Mouse (Mus musculus): ENCODE results near the gene Ppp1r12a.
A peak's percentile ranks its signal among the peaks of the same experiment; 100 is the strongest.

Gene Ppp1r12a

GRCm38 (mm10) chr10:108161261-108162256 is at the start of gene Ppp1r12a:
Ppp1r12a (plus strand) TSS chr10:108162193.
- DNase-seq (ENCODE audit: low spot score), result peak; percentile 91

DNA sequence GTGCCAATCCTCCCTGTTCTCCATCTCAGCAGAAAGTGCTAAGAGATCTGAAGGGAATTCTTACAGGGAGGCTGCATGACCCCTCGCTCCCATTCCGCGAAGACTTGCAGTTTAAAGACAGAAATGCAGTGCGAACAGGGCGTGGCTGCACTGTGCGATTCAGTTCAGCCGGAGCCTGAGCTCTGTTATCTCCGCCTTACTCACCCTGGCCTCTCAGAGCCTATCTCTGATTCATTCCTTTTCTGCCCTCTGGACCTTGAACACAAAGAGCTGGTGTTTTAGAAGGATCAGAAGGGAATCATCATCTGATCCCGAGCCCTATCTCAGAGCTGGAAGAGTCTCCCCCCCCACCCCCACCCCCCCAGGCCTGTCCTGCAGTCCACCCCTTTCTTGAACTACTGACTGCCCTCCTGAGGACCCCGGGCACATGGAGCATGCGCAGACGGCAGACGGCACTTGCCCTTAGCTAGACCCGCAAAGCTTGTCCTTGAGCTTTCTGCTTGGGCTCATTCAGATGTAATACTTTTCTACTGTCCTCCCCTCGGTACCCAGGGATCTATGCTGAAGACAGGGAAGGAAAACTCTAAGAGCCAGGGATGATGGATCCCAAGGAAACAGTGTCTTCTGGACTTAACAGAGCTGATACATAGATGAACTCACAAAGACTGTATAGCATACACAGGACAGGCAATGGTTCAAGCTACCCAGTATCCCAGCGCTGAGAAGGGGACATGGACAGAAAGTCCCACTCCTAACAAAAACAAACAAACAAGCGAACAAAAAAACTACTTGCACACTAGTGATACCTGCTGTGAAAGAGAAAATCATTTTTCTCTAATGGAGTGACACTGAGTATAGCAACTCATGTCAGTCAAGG is 48.4 kb upstream of the Ppp1r12a start:
- DNase-seq (ENCODE audit: low spot score), result no peak

GRCm38 (mm10) chr10:108118200-108119163 is 43.5 kb upstream of the Ppp1r12a start:
- no peak for DNase-seq (ENCODE audit: low spot score)

DNA sequence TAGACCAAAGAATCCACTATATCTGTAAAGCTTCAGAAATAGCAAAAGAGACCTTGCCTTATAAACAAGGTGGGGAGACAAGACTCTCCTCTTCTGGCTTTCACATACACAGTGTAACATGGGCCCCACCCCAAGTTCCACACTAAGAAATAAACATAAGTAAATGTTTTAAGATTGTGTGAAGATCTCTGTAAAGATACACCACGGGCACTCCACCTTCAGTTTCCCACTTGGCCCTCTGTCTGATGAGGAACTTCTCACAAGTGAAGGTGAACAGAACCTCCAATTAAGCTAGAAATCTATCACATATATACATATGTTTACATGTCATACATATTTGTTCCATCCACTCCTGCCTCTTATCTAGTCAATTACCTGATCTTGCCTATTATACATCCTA is 42.6 kb upstream of the Ppp1r12a start:
- DNase-seq (ENCODE audit: low spot score), result no peak

- DNase-seq (ENCODE audit: low spot score), result no peak
Observed at GRCm38 (mm10) chr10:108124934-108125599, 36.9 kb upstream of the Ppp1r12a start.

DNA sequence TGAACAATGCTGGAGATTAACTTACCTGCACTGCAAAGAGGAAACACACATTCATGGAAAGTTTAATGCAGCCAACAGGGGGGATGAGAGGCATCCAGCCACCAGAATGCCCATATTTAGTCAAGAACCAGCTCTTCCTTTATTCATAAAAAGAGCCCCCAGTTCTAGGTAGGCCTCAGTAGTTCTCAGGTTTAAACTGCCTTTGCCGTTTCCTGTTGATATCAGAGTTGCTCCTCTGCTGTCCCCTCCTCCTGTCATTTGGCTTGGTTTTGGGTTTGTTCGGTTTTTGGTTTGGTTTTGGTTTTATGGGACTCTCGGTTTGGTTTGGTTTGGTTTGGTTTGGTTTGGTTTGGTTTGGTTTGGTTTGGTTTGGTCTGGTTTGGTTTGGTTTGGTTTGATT is 32.8 kb upstream of the Ppp1r12a start:
- DNase-seq (ENCODE audit: low spot score), result no peak

DNA sequence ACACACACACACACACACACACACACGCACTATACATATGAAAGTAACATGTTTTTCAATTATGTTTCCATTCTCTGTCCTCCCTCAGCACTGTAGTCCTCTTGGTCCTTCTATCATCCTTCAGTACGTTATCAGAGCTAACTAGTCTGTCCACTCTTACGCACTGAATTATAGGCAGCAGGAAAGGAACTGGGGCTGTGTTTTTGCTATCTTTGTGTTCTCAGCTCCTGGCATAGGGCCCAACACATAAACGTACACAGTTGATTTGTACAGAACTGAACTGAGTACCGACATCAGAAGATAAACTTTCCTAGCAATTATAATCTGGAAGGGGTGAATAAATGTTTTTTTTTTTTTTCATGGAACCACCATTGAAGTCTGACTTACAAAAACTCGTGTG is 30.1 kb upstream of the Ppp1r12a start:
- DNase-seq (ENCODE audit: low spot score), result no peak

DNA sequence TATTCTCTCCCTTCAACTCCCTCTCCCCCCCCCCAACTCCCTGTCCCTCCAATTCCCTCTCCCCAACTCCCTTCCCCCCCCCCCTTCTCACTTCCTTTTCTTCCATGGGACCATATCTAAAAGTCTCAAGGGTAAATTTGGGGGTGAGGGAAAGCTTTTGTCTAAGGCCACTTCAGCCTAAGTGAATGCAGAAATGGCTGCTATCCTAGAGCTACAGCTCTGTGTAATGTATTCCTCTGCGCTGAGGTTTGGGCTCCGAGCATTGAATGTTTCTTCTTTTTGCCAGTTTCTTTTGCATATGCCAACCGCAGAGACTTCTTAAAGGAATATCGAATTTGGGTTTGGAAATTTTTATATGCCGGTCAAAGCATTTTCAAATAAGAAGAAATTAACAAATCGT is 28.7 kb upstream of the Ppp1r12a start:
- DNase-seq (ENCODE audit: low spot score), result no peak

GRCm38 (mm10) chr10:108133745-108134144 is 28.2 kb upstream of the Ppp1r12a start:
- DNase-seq (ENCODE audit: low spot score), result no peak

- DNase-seq (ENCODE audit: low spot score), result no peak
Observed at GRCm38 (mm10) chr10:108138347-108138746, 23.6 kb upstream of the Ppp1r12a start.

DNA sequence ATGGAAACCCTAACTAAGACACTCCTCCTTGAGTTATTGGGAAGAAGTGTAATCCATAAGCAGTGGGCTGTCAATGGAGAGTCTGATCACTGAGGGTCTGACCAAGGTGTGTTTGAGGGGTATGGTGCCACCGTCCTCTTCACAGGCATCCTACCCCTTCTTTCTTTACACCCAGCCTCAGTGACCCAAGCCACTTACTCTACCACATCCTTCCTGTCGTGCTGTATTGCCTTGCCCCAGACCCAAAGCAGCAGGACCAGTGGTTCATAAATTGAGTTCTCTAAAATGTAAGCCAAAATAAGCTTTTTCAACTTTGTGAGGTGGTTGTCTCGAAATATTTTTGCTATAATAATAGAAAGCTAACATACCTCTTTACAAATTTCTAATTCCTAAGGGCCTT is 22.2 kb upstream of the Ppp1r12a start:
- DNase-seq (ENCODE audit: low spot score), result no peak

DNA sequence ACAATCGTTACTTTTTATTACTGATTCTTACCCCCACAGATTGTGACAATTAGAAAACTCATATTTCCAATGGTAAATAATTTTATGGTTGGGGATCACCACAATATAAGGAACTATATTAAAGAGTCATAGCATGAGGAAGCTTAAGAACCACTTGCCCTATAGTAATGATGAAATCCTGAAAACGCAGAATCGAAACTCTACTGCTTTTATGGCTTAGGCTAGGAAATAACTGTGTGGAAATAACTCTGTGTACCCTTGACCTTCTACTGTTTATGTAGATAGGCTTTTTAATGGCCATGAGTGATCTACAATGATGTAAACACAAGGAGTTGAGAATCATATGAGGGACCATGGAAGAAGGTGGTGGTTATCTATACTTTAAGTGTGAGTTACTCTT is 21.3 kb upstream of the Ppp1r12a start:
- no peak for DNase-seq (ENCODE audit: low spot score)

GRCm38 (mm10) chr10:108143991-108144525 is 17.9 kb upstream of the Ppp1r12a start:
- no peak for DNase-seq (ENCODE audit: low spot score)

- DNase-seq (ENCODE audit: low spot score), result no peak
Observed at GRCm38 (mm10) chr10:108145701-108146100, 16.3 kb upstream of the Ppp1r12a start.

- DNase-seq (ENCODE audit: low spot score), result no peak
Observed at GRCm38 (mm10) chr10:108147031-108147430, 15.0 kb upstream of the Ppp1r12a start.

DNA sequence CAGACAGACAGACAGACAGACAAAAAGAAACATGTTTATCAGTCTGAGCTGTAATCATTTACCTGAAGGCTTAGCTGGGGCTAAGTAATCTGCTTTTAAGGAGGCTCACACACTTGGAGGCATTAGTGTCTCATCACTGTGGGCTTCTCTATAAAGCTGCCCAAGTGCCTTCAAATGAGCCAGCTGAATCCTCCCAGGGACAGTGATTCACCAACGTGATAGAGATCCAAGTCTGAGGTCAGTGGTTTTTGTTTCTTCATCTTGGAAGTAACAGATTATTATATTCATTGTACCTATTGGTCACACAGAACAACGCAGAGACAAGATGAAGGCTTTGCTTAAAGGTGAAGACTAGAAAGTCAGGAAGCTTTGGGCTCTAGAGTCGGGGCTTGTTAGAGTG is 8.7 kb upstream of the Ppp1r12a start:
- no peak for DNase-seq (ENCODE audit: low spot score)

- DNase-seq (ENCODE audit: low spot score), result no peak
Observed at GRCm38 (mm10) chr10:108155042-108155686, 6.8 kb upstream of the Ppp1r12a start.

DNA sequence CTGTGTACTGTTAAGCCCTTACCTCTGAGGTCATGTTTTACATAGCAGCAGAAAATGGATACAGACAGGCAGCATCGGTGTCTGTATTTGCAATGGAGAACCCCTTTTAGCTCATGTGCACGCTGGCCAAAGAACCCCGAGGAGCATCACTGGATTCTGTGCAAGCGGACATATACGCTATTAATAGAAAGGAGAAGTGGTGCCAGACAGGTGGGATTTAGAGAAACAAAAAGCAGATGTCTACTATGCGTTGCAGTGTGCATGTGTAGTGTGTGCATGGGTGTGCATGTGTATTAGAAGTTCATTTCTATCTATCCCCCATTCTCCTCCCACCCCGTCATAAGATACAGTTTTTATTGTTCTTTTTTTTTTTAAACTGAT is 6.3 kb upstream of the Ppp1r12a start:
- DNase-seq (ENCODE audit: low spot score), result no peak

DNA sequence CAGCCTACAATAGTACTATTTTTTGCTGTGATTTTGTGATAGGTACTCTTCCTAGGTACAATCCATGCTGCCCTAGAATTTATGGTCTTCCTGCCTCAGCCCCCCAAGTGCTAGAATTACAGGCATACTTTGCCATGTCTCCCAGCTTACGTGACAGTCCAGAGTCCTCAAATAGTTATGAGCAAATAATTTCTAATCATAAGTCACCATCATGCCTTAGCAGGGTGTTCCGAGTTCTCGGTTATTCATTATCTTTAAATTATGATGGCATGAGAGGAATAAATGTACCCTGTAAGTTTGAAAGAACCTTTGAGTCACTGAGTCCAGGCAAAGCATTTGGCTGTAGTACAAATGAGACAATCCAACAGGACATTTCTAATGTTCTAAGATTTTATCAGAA is 5.9 kb upstream of the Ppp1r12a start:
- no peak for DNase-seq (ENCODE audit: low spot score)

- no peak for DNase-seq (ENCODE audit: low spot score)
Observed at GRCm38 (mm10) chr10:108159002-108159401, 3.0 kb upstream of the Ppp1r12a start.
